Mouse (Mus musculus): ENCODE measurements around the gene Syce2. TPM values are rescaled to one million over a fixed set of nuclear protein-coding genes. Genes with fewer than 3 reads are reported as not detected.
"Not testable (repeated sequence)": the region's sequence is repeated elsewhere in the genome, so short reads cannot be mapped to it uniquely, and the experiment has no call there.

The Syce2 gene
- total RNA-seq, 2 experiments from 2014 or later = 2.1 to 2.6 TPM

- DNase-seq = no peak
- intact Hi-C loops (cut with DNase I; ENCODE audit: low total_unique reads) = loop anchor here (5.0 kb wide), 1 partner anchor 41 kb away; no protein-coding TSS in a partner anchor
Observed at GRCm38 (mm10) chr8:84892993-84893708, 21.2 kb downstream of the Syce2 start.

DNA sequence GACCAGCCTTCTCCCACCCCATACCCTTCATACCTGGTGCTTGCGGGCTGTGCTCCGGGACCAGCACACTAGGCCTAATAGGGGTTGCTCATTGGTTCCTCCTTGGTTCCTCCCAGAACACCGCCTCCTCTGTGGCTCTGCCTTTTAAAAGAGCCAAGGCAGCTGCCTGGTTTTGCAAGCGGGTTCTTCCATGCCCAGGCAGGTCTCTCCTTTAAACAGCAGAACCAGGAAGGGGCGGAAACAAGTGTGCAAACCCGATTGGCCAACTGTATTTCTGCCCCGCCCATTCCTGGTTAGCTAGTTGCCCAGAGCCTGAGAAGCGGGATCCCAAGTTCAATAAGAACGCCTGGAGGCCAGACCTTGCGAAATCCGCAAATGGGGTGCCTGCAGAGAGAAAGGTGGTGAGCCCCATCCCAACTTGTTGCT is 21.8 kb downstream of the Syce2 start, which contains the start of gene Gcdh:
Gcdh (minus strand) TSS at position 213 of the 426 bp plus-strand sequence.
- intact Hi-C loops (cut with DNase I; ENCODE audit: low total_unique reads) = loop anchor here (5.0 kb wide), 1 partner anchor 41 kb away; no protein-coding TSS in a partner anchor
- peak; percentile 88 for DNase-seq

DNA sequence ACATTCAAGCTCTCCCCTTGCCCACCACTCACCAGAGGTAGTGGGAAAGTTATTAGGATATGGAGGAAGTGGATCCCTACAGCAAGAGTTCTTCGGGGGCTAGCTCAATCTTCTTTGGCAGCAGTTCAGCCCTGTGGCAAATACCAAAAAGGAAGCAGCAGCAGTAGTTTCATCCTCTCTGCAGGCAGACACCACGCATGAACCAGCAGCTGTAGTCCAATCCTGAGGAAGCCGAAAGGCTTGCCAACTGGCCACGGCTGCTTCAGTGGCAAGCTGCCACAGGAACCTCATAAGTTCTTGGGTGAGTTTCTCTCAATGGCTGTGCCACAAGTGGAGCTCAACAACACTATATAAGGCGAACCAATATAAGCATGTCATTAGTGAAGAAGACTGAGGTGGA is 24.1 kb downstream of the Syce2 start:
- intact Hi-C loops (cut with DNase I; ENCODE audit: low total_unique reads) = no loop called here
- no peak for DNase-seq

DNA sequence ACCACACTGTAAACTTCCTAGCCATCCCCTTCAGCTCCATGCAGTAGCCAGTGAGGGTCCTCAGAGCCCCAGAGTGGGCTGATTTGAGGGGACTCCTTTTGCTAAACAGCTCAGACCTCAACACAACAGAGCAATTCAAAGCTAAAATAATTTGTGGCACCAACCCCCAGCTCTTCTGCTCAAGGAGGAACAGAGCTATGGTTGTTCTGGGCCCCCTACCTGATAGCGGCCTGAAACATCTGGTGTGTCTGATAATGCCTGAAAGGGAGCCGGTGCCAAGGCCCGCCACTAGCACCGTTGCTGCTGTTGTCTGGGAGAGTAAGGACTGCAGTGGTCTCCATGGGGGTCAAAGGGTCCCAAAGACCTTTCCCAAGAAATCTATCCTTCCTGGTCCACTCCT is 29.2 kb downstream of the Syce2 start:
- DNase-seq = no peak
- intact Hi-C loops (cut with DNase I; ENCODE audit: low total_unique reads) = no loop called here

DNA sequence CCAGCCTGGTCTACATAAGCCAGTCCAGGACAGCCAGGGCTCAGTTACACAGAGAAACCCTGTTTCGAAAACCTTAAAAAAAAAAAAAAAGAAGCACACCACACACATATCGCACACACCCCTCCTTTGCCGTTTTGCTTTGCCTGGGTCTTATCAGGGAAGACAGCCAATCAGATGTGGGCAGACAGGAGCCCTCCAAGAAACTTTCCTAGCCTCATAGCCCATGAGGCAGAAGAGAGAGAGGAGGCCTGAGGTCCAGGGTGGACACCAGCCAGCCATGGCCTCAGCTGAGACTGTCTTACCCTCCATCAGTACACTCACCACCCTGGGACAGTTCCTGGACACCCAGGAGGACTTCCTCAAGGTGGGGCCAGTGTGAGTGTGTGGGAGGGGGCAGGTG is 29.8 kb downstream of the Syce2 start, which contains the start of gene Klf1:
Klf1 (plus strand) TSS at position 177 of the 400 bp plus-strand sequence.
- intact Hi-C loops (cut with DNase I; ENCODE audit: low total_unique reads) = no loop called here
- DNase-seq = no peak

GRCm38 (mm10) chr8:84902367-84902919 is 30.5 kb downstream of the Syce2 start:
- no peak for DNase-seq
- intact Hi-C loops (cut with DNase I; ENCODE audit: low total_unique reads) = no loop called here

GRCm38 (mm10) chr8:84902920-84903661 is 31.2 kb downstream of the Syce2 start:
- peak; percentile 93 for DNase-seq
- intact Hi-C loops (cut with DNase I; ENCODE audit: low total_unique reads) = no loop called here

GRCm38 (mm10) chr8:84904351-84904750 is 32.4 kb downstream of the Syce2 start:
- no peak for DNase-seq
- intact Hi-C loops (cut with DNase I; ENCODE audit: low total_unique reads) = no loop called here

DNA sequence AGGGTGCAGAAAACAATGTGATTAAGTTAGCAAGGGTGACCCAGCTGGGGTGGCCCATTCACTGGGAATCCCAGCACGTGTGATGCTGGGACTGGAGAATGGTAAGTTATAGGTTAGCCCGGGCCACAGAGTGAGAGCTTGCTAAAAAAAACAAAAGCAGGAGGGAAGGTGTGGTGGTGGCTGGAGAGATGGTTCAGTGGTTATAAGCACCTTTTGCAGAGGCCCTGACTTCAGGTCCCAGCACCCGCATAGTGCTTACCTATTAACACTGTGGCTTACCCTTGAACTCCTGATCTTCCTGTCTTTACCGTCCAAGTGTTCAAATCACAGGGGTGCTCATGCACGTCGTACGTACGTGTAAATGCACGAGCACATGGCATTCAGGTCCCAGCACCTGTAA is 35.1 kb downstream of the Syce2 start:
- intact Hi-C loops (cut with DNase I; ENCODE audit: low total_unique reads) = no loop called here

DNA sequence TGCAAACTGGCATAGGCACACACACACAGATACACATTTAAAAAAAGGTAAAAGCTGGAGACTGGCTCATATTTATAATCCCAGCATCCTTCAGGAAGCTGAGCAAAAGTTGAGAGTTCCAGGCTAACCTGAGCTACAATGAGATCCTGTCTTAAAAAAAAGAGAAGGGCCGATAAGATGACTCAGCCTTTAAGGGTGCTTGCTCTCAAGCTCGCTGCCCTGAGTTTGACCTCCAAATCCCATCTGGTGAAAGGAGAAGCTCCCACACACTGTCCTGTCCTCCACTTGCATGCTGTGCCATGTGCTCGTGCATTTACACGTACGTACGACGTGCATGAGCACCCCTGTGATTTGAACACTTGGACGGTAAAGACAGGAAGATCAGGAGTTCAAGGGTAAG is 35.6 kb downstream of the Syce2 start:
- intact Hi-C loops (cut with DNase I; ENCODE audit: low total_unique reads) = no loop called here

More for the DNA sequence above, 35.1 kb downstream of the Syce2 start:
- no peak for DNase-seq

DNA sequence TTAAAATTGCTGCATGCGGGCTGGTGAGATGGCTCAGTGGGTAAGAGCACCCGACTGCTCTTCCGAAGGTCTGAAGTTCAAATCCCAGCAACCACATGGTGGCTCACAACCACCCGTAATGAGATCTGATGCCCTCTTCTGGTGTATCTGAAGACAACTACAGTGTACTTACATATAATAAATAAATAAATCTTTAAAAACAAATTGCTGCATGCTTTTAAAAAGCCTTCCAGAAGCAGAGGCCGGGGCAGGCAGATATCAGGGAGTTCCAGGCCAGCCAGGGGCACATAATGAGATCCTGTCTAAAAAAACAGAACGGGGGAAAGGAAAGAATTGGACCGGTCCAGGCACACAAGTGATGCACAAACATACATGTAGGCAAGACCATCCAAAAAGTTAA is 36.1 kb downstream of the Syce2 start:
- intact Hi-C loops (cut with DNase I; ENCODE audit: low total_unique reads); DNase-seq: not testable (repeated sequence)

More for the DNA sequence above, 35.6 kb downstream of the Syce2 start:
- no peak for DNase-seq

GRCm38 (mm10) chr8:84908421-84909161 is 36.7 kb downstream of the Syce2 start, which contains the start of gene Dnase2a:
TSS of gene Dnase2a (plus strand) at chr8:84908560.
- intact Hi-C loops (cut with DNase I; ENCODE audit: low total_unique reads) = no loop called here
- peak; percentile 98 for DNase-seq

DNA sequence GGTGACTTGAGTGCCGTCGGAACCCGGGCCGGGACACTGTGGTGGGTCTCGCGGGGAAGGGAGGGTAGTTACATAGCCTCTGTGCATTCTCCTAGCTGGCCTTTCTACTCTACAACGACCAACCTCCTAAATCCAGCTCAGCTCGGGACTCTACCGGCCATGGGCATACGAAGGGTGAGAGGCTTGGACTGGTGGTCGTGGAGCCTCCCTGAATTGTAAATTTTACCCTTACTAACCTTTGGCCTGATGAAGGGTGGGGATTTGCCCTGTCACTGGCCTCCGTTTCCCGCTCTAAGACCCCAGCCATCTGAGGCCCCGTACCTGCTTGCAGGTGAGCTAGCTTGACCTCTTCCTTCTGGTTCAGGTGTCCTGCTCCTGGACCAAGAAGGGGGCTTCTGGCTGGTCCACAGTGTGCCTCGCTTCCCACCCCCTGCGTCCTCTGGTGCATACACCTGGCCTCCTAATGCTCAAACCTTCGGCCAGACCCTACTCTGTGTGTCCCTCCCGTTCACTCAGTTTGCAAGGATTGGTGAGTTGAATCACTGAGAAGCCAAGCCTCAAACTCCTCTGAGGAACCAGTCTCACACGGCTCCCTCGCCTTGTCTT is 37.4 kb downstream of the Syce2 start:
- no peak for DNase-seq
- intact Hi-C loops (cut with DNase I; ENCODE audit: low total_unique reads) = no loop called here

DNA sequence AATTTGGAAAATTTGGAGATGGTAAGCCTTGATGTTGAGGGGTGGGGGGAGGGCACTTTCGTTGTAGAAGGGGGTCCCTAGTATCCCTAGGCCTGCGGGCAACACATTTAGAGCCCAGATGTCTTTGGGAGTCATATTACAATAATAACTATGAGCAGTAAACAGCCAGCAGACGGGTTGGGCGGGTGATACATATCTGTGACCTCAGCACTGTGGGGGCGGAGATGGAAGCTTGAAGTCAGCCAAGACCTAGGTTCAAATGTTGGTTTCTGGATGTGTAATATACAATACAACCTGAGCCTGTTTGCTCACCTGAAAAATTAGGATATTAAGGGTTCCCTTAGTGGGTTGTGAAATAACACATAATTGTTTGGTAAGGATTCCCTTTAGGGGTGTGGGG is 38.0 kb downstream of the Syce2 start:
- intact Hi-C loops (cut with DNase I; ENCODE audit: low total_unique reads) = no loop called here

GRCm38 (mm10) chr8:84910551-84910950 is 38.6 kb downstream of the Syce2 start:
- intact Hi-C loops (cut with DNase I; ENCODE audit: low total_unique reads) = no loop called here
- DNase-seq = no peak

More for the DNA sequence above, 38.0 kb downstream of the Syce2 start:
- no peak for DNase-seq

DNA sequence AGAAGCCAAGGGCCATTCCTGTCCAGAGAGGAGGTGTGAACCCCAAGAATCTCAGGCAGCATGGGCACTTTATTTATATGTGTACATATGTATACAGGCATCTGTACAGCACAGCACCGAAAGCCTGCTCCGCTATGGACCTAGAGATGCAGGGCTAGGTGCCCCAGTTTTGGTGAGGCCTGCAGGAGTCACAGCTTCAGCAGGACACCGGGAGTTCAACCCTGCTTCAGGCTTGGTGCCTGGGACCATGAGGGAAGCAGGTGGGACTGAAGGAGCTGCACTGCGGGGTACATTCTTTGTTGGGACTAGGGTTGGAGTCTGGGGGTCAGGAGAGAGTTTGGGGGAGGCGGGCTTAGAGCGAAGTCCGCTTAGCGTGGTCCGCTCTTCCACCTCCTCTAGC is 39.9 kb downstream of the Syce2 start:
- intact Hi-C loops (cut with DNase I; ENCODE audit: low total_unique reads) = no loop called here
- DNase-seq = no peak

- intact Hi-C loops (cut with DNase I; ENCODE audit: low total_unique reads) = no loop called here
- no peak for DNase-seq
Observed at GRCm38 (mm10) chr8:84912391-84912790, 40.5 kb downstream of the Syce2 start.

DNA sequence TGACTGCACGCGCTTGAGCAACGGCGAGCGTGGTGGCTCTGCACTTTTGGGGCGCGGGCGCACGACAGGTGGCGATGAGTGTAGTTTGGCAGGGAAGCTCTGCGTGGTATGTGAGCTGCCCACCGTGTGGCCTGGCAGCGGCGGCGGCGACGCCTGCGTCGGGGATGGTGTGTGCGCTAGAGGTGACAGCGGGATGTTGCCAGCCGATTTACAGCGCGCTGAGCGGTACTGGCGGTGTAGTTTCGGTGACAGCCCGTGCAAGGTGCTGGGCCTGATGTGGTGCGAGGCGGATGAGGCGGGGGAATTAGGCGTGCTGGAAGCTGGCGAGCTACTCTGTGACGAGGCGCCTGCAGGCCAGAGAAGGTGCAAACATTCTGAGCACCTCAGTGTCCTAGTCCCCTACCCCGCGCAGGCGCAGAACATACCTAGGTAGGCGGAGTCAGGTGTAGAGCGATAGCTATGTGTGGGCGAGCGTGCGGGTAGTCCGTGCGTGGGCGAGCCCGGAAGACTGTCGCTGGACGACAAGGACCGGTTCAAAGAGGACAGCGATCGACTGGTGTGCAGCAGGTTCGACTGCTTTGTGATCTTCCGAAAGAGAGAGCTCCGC is 41.1 kb downstream of the Syce2 start:
- peak; percentile 45 for DNase-seq
- intact Hi-C loops (cut with DNase I; ENCODE audit: low total_unique reads) = no loop called here

- no peak for DNase-seq
- intact Hi-C loops (cut with DNase I; ENCODE audit: low total_unique reads) = no loop called here
Observed at GRCm38 (mm10) chr8:84913502-84913900, 41.6 kb downstream of the Syce2 start.

Data from gastrocnemius, postnatal 14 days (tissue).